Mouse (Mus musculus) ES-E14 (cell line): Measurements from ENCODE around the gene Atrip. TPM values are rescaled to one million over a fixed set of nuclear protein-coding genes. Genes with fewer than 3 reads are reported as not detected.

ENCODE experiments used
- DNase-seq: peaks from one replicate; pipeline ENCODE4 v3.0.0-alpha.2; 2013; ENCODE audit warnings: low read depth, low spot score
- H3K27ac ChIP-seq: 2 replicates; pipeline ENCODE4 v1.5.1; 2012; ENCODE audit warnings: low read depth, mild to moderate bottlenecking, low read length, moderate library complexity, mixed read lengths; ENCODE audit not compliant: poor library complexity, insufficient read depth, severe bottlenecking
- H3K36me3 ChIP-seq: 2 replicates; pipeline ENCODE4 v1.6.1; 2012; ENCODE audit warnings: mild to moderate bottlenecking, low read length, moderate library complexity, mixed read lengths; ENCODE audit not compliant: control insufficient read depth, poor library complexity, insufficient read depth, severe bottlenecking
- H3K4me1 ChIP-seq, 2 experiments: fragments of 150-350 bp in 1 of 2; sonication (generic) in 1 of 2; 2 replicates each; pipeline ENCODE4 v1.6.1; 2012; ENCODE audit warnings: low read length in 2 of 2, mild to moderate bottlenecking in 1 of 2, mixed read lengths in 1 of 2; ENCODE audit not compliant: control insufficient read depth in 2 of 2, insufficient read depth in 2 of 2, poor library complexity in 1 of 2
- H3K4me3 ChIP-seq, 2 experiments: fragments of 150-350 bp in 1 of 2; sonication (generic) in 1 of 2; 2 replicates each; pipeline ENCODE4 v1.5.1; 2012; ENCODE audit warnings: low read length in 2 of 2, low read depth in 1 of 2, mild to moderate bottlenecking in 1 of 2, mixed read lengths in 1 of 2; ENCODE audit not compliant: insufficient read depth in 1 of 2, poor library complexity in 1 of 2, severe bottlenecking in 1 of 2
- H3K9ac ChIP-seq: 2 replicates; pipeline ENCODE4 v1.6.1; 2012; ENCODE audit warnings: low read depth, mild to moderate bottlenecking, low read length, mixed read lengths; ENCODE audit not compliant: poor library complexity, insufficient read depth, severe bottlenecking
- H3K9me3 ChIP-seq: fragments of 150-350 bp; sonication (generic); 2 replicates; pipeline ENCODE4 v1.6.1; 2012; ENCODE audit warnings: low read depth, mild to moderate bottlenecking, low read length; ENCODE audit not compliant: control insufficient read depth, insufficient read depth
- CHD2 ChIP-seq: IDR thresholded peaks from 2 replicates; pipeline ENCODE4 v1.6.1; 2014; ENCODE audit warnings: mild to moderate bottlenecking, low read depth, low read length, inconsistent platforms
- HCFC1 ChIP-seq: IDR thresholded peaks from 2 replicates; pipeline ENCODE4 v1.6.1; 2012; ENCODE audit warnings: low read length, inconsistent platforms, borderline replicate concordance; ENCODE audit not compliant: insufficient read depth
- MAFK ChIP-seq: IDR thresholded peaks from 2 replicates; pipeline ENCODE4 v1.6.1; 2014; ENCODE audit warnings: mild to moderate bottlenecking, low read depth, low read length, inconsistent platforms; ENCODE audit not compliant: insufficient read depth
- ZC3H11A ChIP-seq: IDR thresholded peaks from 2 replicates; pipeline ENCODE4 v1.6.1; 2012; ENCODE audit warnings: low read depth, mild to moderate bottlenecking, inconsistent platforms, low read length, borderline replicate concordance
- ZNF384 ChIP-seq: IDR thresholded peaks from 2 replicates; pipeline ENCODE4 v1.6.1; 2012; ENCODE audit warnings: low read depth, low read length, inconsistent platforms
- in situ Hi-C, 2 experiments: fragments of 600-800 bp; cut with MboI; formaldehyde crosslinking; loops; one replicate each; pipeline ENCODE4 v1.15.1; 2025; ENCODE audit warnings: low sequenced_read_pairs in 2 of 2, inconsistent platforms in 1 of 2; ENCODE audit not compliant: unreplicated experiment in 2 of 2
- total RNA-seq: library from RNA; depleted of rRNA; stranded (reverse); fragments of 300-350 nt; gene quantifications from 2 replicates; pipeline ENCODE4 v1.2.3, GENCODE M21; 2012; rRNA removed

Atrip gene
- total RNA-seq, 1 experiment = 17.1 TPM

DNA sequence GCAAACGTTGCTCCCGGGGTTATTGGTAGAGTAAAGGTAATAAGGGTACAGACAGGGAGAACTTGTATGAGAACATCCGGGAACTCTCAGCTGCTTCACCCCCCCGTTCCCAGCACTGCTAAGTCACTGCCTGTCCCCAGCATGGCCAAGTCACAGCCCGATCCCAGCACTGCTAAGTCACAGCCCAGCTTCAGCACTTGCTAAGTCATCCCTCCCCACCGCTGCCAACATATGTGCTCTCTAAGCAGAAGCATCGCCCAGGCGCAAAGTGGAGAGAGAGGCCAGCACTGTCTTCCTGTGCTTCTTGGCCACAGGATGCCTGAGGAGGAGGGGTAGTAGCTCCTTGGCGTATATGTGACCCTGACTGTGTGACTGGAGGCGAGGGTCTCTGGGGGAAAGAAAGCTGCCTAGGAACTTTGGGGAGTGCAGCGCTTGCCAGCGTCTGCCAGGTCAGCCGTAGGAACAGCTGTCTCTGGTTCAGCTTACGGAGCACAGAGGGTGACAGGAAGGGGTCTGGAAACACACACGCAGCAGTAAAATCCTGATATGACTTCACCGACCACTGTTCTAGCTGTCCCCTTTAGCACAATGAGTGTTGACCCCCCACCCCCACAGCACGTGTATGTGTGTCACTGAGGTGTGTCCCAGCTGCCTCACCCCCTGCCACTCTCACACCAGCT, 64.1 kb downstream of the Atrip start:
- in situ Hi-C loops = loop anchor here in 1 of 2 experiments (10.0 kb wide), 1 partner anchor 115 kb away; no protein-coding TSS in a partner anchor
- TF ChIP-seq ZC3H11A (no peak), MAFK (no peak), ZNF384 (no peak), CHD2 (no peak), HCFC1 (no peak)
- Histone ChIP-seq H3K27ac (no peak overlapping the region), H3K9me3 (no peaks in the 10 kb centered on the region), H3K4me3 (no peak overlapping the region), H3K4me1 (peaks cover 0 to 4% of the 10 kb centered on the region in 2 experiments; a peak in 1 of 4 replicates), H3K9ac (no peak overlapping the region), H3K36me3 (no peaks in the 10 kb centered on the region)
- DNase-seq = no peak

DNA sequence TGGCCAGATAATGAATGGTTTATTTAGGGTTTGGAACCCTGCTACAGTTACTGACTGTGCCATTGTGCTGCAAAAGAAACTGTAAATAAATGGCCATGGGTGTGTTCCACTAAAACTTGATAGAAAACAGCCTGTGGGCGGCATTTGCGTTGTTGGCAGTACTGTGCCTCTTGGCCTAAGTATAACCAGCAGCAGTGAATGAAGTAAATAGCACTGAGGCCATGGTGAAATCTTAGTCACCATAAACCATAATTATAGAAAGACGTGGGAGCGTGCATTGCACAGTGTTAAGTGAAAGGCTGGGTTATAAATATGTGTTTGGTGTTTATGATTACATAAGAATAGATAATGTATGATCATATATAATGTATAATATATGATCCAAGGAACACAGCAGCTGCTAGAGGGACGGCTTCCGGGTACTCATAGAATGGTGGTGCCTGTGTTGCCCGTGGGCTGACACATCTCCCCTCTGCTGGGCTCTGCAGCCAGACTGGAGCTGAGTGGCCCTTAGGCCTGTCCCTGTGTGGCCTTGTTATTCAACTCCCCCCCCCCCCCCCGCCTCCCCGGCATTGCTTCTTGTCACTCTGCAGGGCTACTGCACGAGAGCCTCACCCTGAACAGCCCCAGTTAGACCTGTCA, 64.8 kb downstream of the Atrip start:
- no peaks in the 10 kb centered on the region for H3K36me3 ChIP-seq
- no peak overlapping the region for H3K9ac ChIP-seq
- TF ChIP-seq ZC3H11A (no peak), MAFK (no peak), HCFC1 (no peak), CHD2 (no peak), ZNF384 (no peak)
- H3K27ac ChIP-seq = no peak overlapping the region
- H3K4me3 ChIP-seq = no peak overlapping the region
- peaks cover 0 to 4% of the 10 kb centered on the region in 2 experiments; a peak in 1 of 4 replicates for H3K4me1 ChIP-seq
- in situ Hi-C loops = loop anchor here in 1 of 2 experiments (10.0 kb wide), 1 partner anchor 116 kb away; no protein-coding TSS in a partner anchor
- no peaks in the 10 kb centered on the region for H3K9me3 ChIP-seq
- no peak for DNase-seq

DNA sequence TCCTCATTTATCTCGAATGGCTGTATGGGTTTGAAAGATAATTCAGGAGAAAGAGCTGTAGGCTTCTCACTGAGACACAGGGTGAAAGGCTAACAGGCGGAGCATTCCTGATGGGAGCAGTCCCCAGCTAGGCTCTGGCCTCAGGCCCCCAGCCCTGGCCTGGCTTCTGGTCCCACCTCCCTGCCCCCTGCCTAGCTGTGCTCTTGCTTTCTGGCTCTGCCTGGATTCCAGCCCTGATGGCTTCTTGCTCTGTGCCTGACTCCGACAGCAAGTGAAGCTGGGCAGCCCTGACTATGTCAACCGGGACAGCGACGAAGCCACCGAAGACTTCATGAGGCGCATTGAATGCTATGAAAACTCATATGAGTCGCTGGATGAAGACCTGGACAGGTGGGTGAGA, 65.8 kb downstream of the Atrip start:
- H3K36me3 ChIP-seq = no peaks in the 10 kb centered on the region
- H3K9me3 ChIP-seq = no peaks in the 10 kb centered on the region
- no peak overlapping the region for H3K27ac ChIP-seq
- DNase-seq = no peak
- in situ Hi-C loops = loop anchor here in 1 of 2 experiments (10.0 kb wide), 1 partner anchor 117 kb away; no protein-coding TSS in a partner anchor
- H3K4me1 ChIP-seq = peaks cover 0 to 4% of the 10 kb centered on the region in 2 experiments; a peak in 1 of 4 replicates
- H3K9ac ChIP-seq = no peak overlapping the region
- no peak overlapping the region for H3K4me3 ChIP-seq
- no peak for TF ChIP-seq CHD2
- TF ChIP-seq ZC3H11A = no peak
- TF ChIP-seq MAFK = no peak
- TF ChIP-seq HCFC1 = no peak
- no peak for TF ChIP-seq ZNF384

Other genes starting within 250 kb of the Atrip start
- 4.3 and 14.6 TPM in 2 replicates for gene Celsr3, start 247.8 kb downstream of the Atrip start, total RNA-seq
- 15.1 and 19.8 TPM in 2 replicates for gene Slc26a6, start 220.8 kb downstream of the Atrip start, total RNA-seq
- gene Tmem89, start 159.5 kb downstream of the Atrip start, total RNA-seq = 0.22 and 0.53 TPM in 2 replicates
- 354 and 426 TPM in 2 replicates for gene Uqcrc1, start 137.5 kb downstream of the Atrip start, total RNA-seq
- gene Col7a1, start 120.5 kb downstream of the Atrip start, total RNA-seq = 15.1 and 25.5 TPM in 2 replicates
- 0.36 TPM in 1 of 2 replicates, not detected in the other for gene Ucn2, start 88.1 kb downstream of the Atrip start, total RNA-seq
- 4.4 and 5.0 TPM in 2 replicates for gene Pfkfb4, start 82.3 kb downstream of the Atrip start, total RNA-seq
- gene Shisa5, start 35.6 kb downstream of the Atrip start, total RNA-seq = 44.0 and 49.0 TPM in 2 replicates
- gene Trex1, start 14.4 kb downstream of the Atrip start, total RNA-seq = 6.2 and 7.4 TPM in 2 replicates
- gene Ccdc51, start 8.4 kb upstream of the Atrip start, total RNA-seq = 7.7 and 11.8 TPM in 2 replicates
- 266 and 347 TPM in 2 replicates for gene Tma7, start 8.5 kb upstream of the Atrip start, total RNA-seq
- 17.8 and 35.0 TPM in 2 replicates for gene Plxnb1, start 21.3 kb upstream of the Atrip start, total RNA-seq
- not detected in 2 replicates for gene Fbxw21, start 87.9 kb upstream of the Atrip start, total RNA-seq
- not detected in 2 replicates for gene Fbxw13, start 121.9 kb upstream of the Atrip start, total RNA-seq
- gene Fbxw20, start 160.6 kb upstream of the Atrip start, total RNA-seq = not detected in 2 replicates
- gene Fbxw14, start 213.6 kb upstream of the Atrip start, total RNA-seq = not detected in 2 replicates